Mouse (Mus musculus) cerebellum, postnatal 25 days (tissue): Measurements from ENCODE around the gene Rtkn2.

Experiments
- DNase-seq, 2 experiments: peaks; one replicate each; pipeline ENCODE4 v3.0.0; 2021; ENCODE audit warnings: mixed read lengths in 2 of 2

The Rtkn2 gene

GRCm38 (mm10) chr10:67979401-67980157, at the start of gene Rtkn2:
Gene Rtkn2, plus strand, starts transcription at chr10:67979570.
- DNase-seq: peak; percentile 75 to 91

- DNase-seq: no peak
Observed at GRCm38 (mm10) chr10:67931328-67931727, 48.0 kb upstream of the Rtkn2 start.

GRCm38 (mm10) chr10:67932780-67933179, 46.6 kb upstream of the Rtkn2 start:
- DNase-seq: no peak

GRCm38 (mm10) chr10:67936944-67937343, 42.4 kb upstream of the Rtkn2 start:
- DNase-seq: no peak

GRCm38 (mm10) chr10:67937775-67938174, 41.6 kb upstream of the Rtkn2 start:
- no peak for DNase-seq

GRCm38 (mm10) chr10:67939546-67939945, 39.8 kb upstream of the Rtkn2 start:
- DNase-seq: no peak

- no peak for DNase-seq
Observed at GRCm38 (mm10) chr10:67943513-67943912, 35.9 kb upstream of the Rtkn2 start.

GRCm38 (mm10) chr10:67950059-67950748, 29.2 kb upstream of the Rtkn2 start:
- no peak for DNase-seq

GRCm38 (mm10) chr10:67951690-67952089, 27.7 kb upstream of the Rtkn2 start:
- no peak for DNase-seq

- no peak for DNase-seq
Observed at GRCm38 (mm10) chr10:67955982-67956381, 23.4 kb upstream of the Rtkn2 start.

GRCm38 (mm10) chr10:67959982-67960381, 19.4 kb upstream of the Rtkn2 start:
- no peak for DNase-seq

GRCm38 (mm10) chr10:67962496-67962895, 16.9 kb upstream of the Rtkn2 start:
- no peak for DNase-seq

- DNase-seq: no peak
Observed at GRCm38 (mm10) chr10:67964060-67964459, 15.3 kb upstream of the Rtkn2 start.

GRCm38 (mm10) chr10:67965251-67965986, 14.0 kb upstream of the Rtkn2 start:
- no peak for DNase-seq

GRCm38 (mm10) chr10:67966102-67966501, 13.3 kb upstream of the Rtkn2 start:
- no peak for DNase-seq

GRCm38 (mm10) chr10:67966983-67967382, 12.4 kb upstream of the Rtkn2 start:
- DNase-seq: no peak

- no peak for DNase-seq
Observed at GRCm38 (mm10) chr10:67971166-67971796, 8.1 kb upstream of the Rtkn2 start.

- no peak for DNase-seq
Observed at GRCm38 (mm10) chr10:67977271-67977670, 2.1 kb upstream of the Rtkn2 start.

GRCm38 (mm10) chr10:67983776-67984175, 4.4 kb downstream of the Rtkn2 start:
- no peak for DNase-seq

- DNase-seq: peak; percentile 45 to 81
Observed at GRCm38 (mm10) chr10:67984271-67984943, 5.0 kb downstream of the Rtkn2 start.

GRCm38 (mm10) chr10:67985100-67985499, 5.7 kb downstream of the Rtkn2 start:
- DNase-seq: no peak

- no peak for DNase-seq
Observed at GRCm38 (mm10) chr10:67995356-67995755, 16.0 kb downstream of the Rtkn2 start.
